Mouse (Mus musculus) testis, adult 2 months (tissue): ENCODE results near the gene Ppp2r2c. TPM values are rescaled to one million over a fixed set of nuclear protein-coding genes. Genes with fewer than 3 reads are reported as not detected.

Experiments
- H3K27ac ChIP-seq: fragments of 200-500 bp; 2 replicates; pipeline ENCODE4 v1.5.1; 2012; ENCODE audit warnings: low read depth, low read length; ENCODE audit not compliant: control insufficient read depth, insufficient read depth
- H3K27me3 ChIP-seq: fragments of 200-500 bp; 2 replicates; pipeline ENCODE4 v1.6.1; 2012; ENCODE audit warnings: mild to moderate bottlenecking, low read length, moderate library complexity; ENCODE audit not compliant: control insufficient read depth, insufficient read depth
- H3K36me3 ChIP-seq: fragments of 200-500 bp; 2 replicates; pipeline ENCODE4 v1.6.1; 2012; ENCODE audit warnings: mild to moderate bottlenecking, low read length; ENCODE audit not compliant: control insufficient read depth, insufficient read depth
- H3K4me1 ChIP-seq: fragments of 200-500 bp; 2 replicates; pipeline ENCODE4 v1.6.1; 2012; ENCODE audit warnings: low read length; ENCODE audit not compliant: control insufficient read depth, insufficient read depth
- H3K4me3 ChIP-seq: fragments of 200-500 bp; 2 replicates; pipeline ENCODE4 v1.5.1; 2012; ENCODE audit warnings: low read depth, mild to moderate bottlenecking, low read length, moderate library complexity, mixed read lengths; ENCODE audit not compliant: control insufficient read depth
- CTCF ChIP-seq: fragments of 200-500 bp; IDR thresholded peaks from 2 replicates; pipeline ENCODE4 v1.5.1; 2012; ENCODE audit warnings: low read depth, mild to moderate bottlenecking, inconsistent platforms, low read length, moderate library complexity; ENCODE audit not compliant: control insufficient read depth, insufficient read depth, insufficient replicate concordance
- POLR2A ChIP-seq: fragments of 200-500 bp; IDR thresholded peaks from 2 replicates; pipeline ENCODE4 v1.6.1; 2012; ENCODE audit warnings: low read depth, mild to moderate bottlenecking, inconsistent platforms, low read length, moderate library complexity; ENCODE audit not compliant: control insufficient read depth
- polyA plus RNA-seq: library from polyadenylated mRNA; depleted of rRNA; stranded (reverse); fragments of >200 nt; gene quantifications from 2 replicates; pipeline ENCODE4 v1.2.3, GENCODE M21; 2012

Ppp2r2c gene
- polyA plus RNA-seq, 1 experiment, result 0.68 TPM

- H3K27me3 ChIP-seq, result no peaks in the 10 kb centered on the region
- H3K4me3 ChIP-seq, result no peak overlapping the region
- no peak overlapping the region for H3K27ac ChIP-seq
- H3K4me1 ChIP-seq, result no peaks in the 10 kb centered on the region
- TF ChIP-seq POLR2A (no peak), CTCF (no peak)
- no peaks in the 10 kb centered on the region for H3K36me3 ChIP-seq
Measured at GRCm38 (mm10) chr5:36952311-36952710, 84.0 kb downstream of the Ppp2r2c start.

- Histone ChIP-seq H3K27me3 (no peaks in the 10 kb centered on the region), H3K4me3 (no peak overlapping the region), H3K4me1 (no peaks in the 10 kb centered on the region), H3K27ac (no peak overlapping the region), H3K36me3 (no peaks in the 10 kb centered on the region)
- TF ChIP-seq POLR2A, result no peak
- peak; percentile 60; the same call in 1 of the 2 replicates for TF ChIP-seq CTCF
Measured at GRCm38 (mm10) chr5:36955366-36955765, 87.1 kb downstream of the Ppp2r2c start.

DNA sequence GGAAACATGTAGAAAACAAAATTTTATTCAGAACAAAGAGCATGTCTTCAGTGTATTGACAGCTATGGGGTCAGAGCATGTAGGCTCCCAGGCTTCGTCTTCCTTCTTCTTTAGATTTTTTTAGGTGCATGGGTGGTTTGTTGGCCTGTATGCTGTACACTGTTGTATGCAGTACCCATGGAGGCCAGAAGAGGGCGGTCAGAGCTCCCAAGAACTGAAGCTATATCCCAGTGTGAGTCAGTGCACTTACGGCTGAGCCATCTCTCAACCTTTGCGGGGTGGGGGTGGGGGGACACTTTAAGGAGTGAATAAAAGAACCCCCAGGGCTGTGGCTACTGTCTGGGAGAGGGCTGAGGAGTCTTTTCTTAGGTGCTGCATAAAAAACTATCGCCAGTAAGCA lies 90.5 kb downstream of the Ppp2r2c start:
- H3K27ac ChIP-seq, result no peak overlapping the region
- H3K4me1 ChIP-seq, result no peaks in the 10 kb centered on the region
- TF ChIP-seq POLR2A, result no peak
- peak; percentile 78 for TF ChIP-seq CTCF
- H3K27me3 ChIP-seq, result no peaks in the 10 kb centered on the region
- no peak overlapping the region for H3K4me3 ChIP-seq
- no peaks in the 10 kb centered on the region for H3K36me3 ChIP-seq

- Histone ChIP-seq H3K36me3 (no peaks in the 10 kb centered on the region), H3K4me3 (no peak overlapping the region), H3K27ac (no peak overlapping the region), H3K27me3 (no peaks in the 10 kb centered on the region), H3K4me1 (no peaks in the 10 kb centered on the region)
- TF ChIP-seq CTCF (no peak), POLR2A (no peak)
Measured at GRCm38 (mm10) chr5:36960501-36960900, 92.2 kb downstream of the Ppp2r2c start.

DNA sequence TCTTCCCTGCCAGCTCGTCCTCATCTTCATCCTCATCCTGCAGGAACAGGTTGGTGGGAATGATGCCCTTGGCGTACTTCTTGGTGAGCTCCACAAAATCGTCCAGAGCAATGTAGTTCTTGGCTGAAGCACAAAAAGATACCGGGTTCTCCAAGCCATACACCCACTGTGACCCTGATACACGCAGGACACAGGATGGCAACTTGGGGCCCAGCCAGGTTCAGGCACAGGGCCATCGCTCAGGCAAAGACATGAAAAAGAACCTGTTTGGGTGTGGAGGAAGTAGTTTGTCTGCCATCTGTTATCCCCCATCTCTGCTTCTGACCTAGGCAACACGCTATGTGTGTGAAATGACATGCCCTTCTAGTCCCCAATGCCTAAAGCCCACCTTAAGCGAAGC lies 103.3 kb downstream of the Ppp2r2c start:
- H3K27ac ChIP-seq, result no peak overlapping the region
- H3K36me3 ChIP-seq, result no peaks in the 10 kb centered on the region
- H3K4me3 ChIP-seq, result no peak overlapping the region
- TF ChIP-seq POLR2A (no peak), CTCF (no peak)
- H3K27me3 ChIP-seq, result no peaks in the 10 kb centered on the region
- H3K4me1 ChIP-seq, result no peaks in the 10 kb centered on the region

- Histone ChIP-seq H3K27ac (no peak overlapping the region), H3K4me3 (no peak overlapping the region), H3K27me3 (no peaks in the 10 kb centered on the region), H3K36me3 (no peaks in the 10 kb centered on the region), H3K4me1 (no peaks in the 10 kb centered on the region)
- TF ChIP-seq POLR2A (no peak), CTCF (no peak)
Measured at GRCm38 (mm10) chr5:36975336-36975735, 107.0 kb downstream of the Ppp2r2c start.

- H3K27me3 ChIP-seq, result no peaks in the 10 kb centered on the region
- no peak overlapping the region for H3K4me3 ChIP-seq
- no peaks in the 10 kb centered on the region for H3K4me1 ChIP-seq
- TF ChIP-seq CTCF (no peak), POLR2A (no peak)
- no peaks in the 10 kb centered on the region for H3K36me3 ChIP-seq
- H3K27ac ChIP-seq, result no peak overlapping the region
Measured at GRCm38 (mm10) chr5:36977809-36978208, 109.5 kb downstream of the Ppp2r2c start.

DNA sequence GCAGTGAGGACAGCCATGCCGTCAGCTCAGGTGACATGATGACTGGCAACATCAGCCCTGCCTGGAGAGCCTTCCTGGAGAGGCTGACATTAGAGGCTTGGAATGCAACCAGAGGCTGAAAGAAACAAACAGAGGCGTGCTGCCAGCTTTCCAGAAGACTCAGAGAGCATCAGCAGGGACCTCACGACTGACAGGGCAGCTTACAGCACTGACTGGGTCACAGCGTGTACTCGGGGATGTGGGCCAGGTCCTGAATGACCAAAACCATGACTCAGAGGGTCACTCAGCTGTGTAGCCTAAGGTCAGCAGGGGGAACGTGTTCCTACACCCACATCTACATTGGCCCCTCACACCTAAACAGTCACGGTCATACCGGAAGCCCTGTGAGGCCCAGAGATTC lies 110.7 kb downstream of the Ppp2r2c start:
- TF ChIP-seq CTCF (no peak), POLR2A (no peak)
- Histone ChIP-seq H3K4me3 (no peak overlapping the region), H3K27me3 (no peaks in the 10 kb centered on the region), H3K27ac (no peak overlapping the region), H3K4me1 (no peaks in the 10 kb centered on the region), H3K36me3 (no peaks in the 10 kb centered on the region)
